Mouse (Mus musculus): ENCODE measurements around the gene Ddx5. TPM values are rescaled to one million over a fixed set of nuclear protein-coding genes. Genes with fewer than 3 reads are reported as not detected.
"Not testable (repeated sequence)": the region's sequence is repeated elsewhere in the genome, so short reads cannot be mapped to it uniquely, and the experiment has no call there.

Ddx5 gene
- polyA plus RNA-seq, 1 experiment from 2014 or later: 163 TPM

GRCm38 (mm10) chr11:106759028-106759427, 30.0 kb downstream of the Ddx5 start:
- WGBS: 80% methylated on average over 3 of the region's 3 CpGs
- H3K27ac ChIP-seq (ENCODE audit: low read depth, low read length): no peak overlapping the region
- no peak overlapping the region for H3K4me3 ChIP-seq (ENCODE audit: low read depth, low read length)
- no peak overlapping the region for H3K9ac ChIP-seq (ENCODE audit: low read depth, low read length)
- no peak for TF ChIP-seq CTCF (IDR thresholded peaks at IDR 0.05; ENCODE audit: low read depth)
- no peak for ATAC-seq
- no peak overlapping the region for H3K4me2 ChIP-seq (replicated peaks; ENCODE audit: low read depth)
- no peaks in the 10 kb centered on the region for H3K27me3 ChIP-seq (replicated peaks; ENCODE audit: control insufficient read depth, insufficient read depth, low read length)
- no peaks in the 10 kb centered on the region for H3K9me3 ChIP-seq (ENCODE audit: control insufficient read depth)
- H3K36me3 ChIP-seq (ENCODE audit: control insufficient read depth, insufficient read depth): no peaks in the 10 kb centered on the region
- peaks cover 8% of the 10 kb centered on the region; the same call in 1 of the 2 replicates for H3K4me1 ChIP-seq (replicated peaks; ENCODE audit: control insufficient read depth, insufficient read depth, low read length)

GRCm38 (mm10) chr11:106755583-106755982, 33.4 kb downstream of the Ddx5 start:
- Histone ChIP-seq H3K9me3 (ENCODE audit: control insufficient read depth) (no peaks in the 10 kb centered on the region), H3K27ac (ENCODE audit: low read depth, low read length) (no peak overlapping the region), H3K9ac (ENCODE audit: low read depth, low read length) (no peak overlapping the region), H3K36me3 (ENCODE audit: control insufficient read depth, insufficient read depth) (no peaks in the 10 kb centered on the region), H3K4me1 (replicated peaks; ENCODE audit: control insufficient read depth, insufficient read depth, low read length) (no peaks in the 10 kb centered on the region), H3K4me2 (replicated peaks; ENCODE audit: low read depth) (no peak overlapping the region), H3K4me3 (ENCODE audit: low read depth, low read length) (no peak overlapping the region), H3K27me3 (replicated peaks; ENCODE audit: control insufficient read depth, insufficient read depth, low read length) (no peaks in the 10 kb centered on the region)
- no peak for ATAC-seq
- 48% methylated on average over 5 of the region's 5 CpGs for WGBS
- TF ChIP-seq CTCF (IDR thresholded peaks at IDR 0.05; ENCODE audit: low read depth): no peak

GRCm38 (mm10) chr11:106753314-106753713, 35.7 kb downstream of the Ddx5 start:
- no peaks in the 10 kb centered on the region for H3K9me3 ChIP-seq (ENCODE audit: control insufficient read depth)
- no peaks in the 10 kb centered on the region for H3K27me3 ChIP-seq (replicated peaks; ENCODE audit: control insufficient read depth, insufficient read depth, low read length)
- no peak overlapping the region for H3K4me2 ChIP-seq (replicated peaks; ENCODE audit: low read depth)
- 55% methylated on average over 6 of the region's 6 CpGs for WGBS
- no peaks in the 10 kb centered on the region for H3K4me1 ChIP-seq (replicated peaks; ENCODE audit: control insufficient read depth, insufficient read depth, low read length)
- no peak for ATAC-seq
- no peaks in the 10 kb centered on the region for H3K36me3 ChIP-seq (ENCODE audit: control insufficient read depth, insufficient read depth)
- H3K27ac ChIP-seq (ENCODE audit: low read depth, low read length): no peak overlapping the region
- no peak for TF ChIP-seq CTCF (IDR thresholded peaks at IDR 0.05; ENCODE audit: low read depth)
- H3K4me3 ChIP-seq (ENCODE audit: low read depth, low read length): no peak overlapping the region
- no peak overlapping the region for H3K9ac ChIP-seq (ENCODE audit: low read depth, low read length)

GRCm38 (mm10) chr11:106752103-106752502, 36.9 kb downstream of the Ddx5 start:
- TF ChIP-seq CTCF (IDR thresholded peaks at IDR 0.05; ENCODE audit: low read depth): no peak
- no peak overlapping the region for H3K9ac ChIP-seq (ENCODE audit: low read depth, low read length)
- WGBS: 72% methylated on average over 7 of the region's 7 CpGs
- no peaks in the 10 kb centered on the region for H3K36me3 ChIP-seq (ENCODE audit: control insufficient read depth, insufficient read depth)
- H3K27ac ChIP-seq (ENCODE audit: low read depth, low read length): no peak overlapping the region
- no peaks in the 10 kb centered on the region for H3K4me1 ChIP-seq (replicated peaks; ENCODE audit: control insufficient read depth, insufficient read depth, low read length)
- no peak for ATAC-seq
- H3K9me3 ChIP-seq (ENCODE audit: control insufficient read depth): no peaks in the 10 kb centered on the region
- no peak overlapping the region for H3K4me3 ChIP-seq (ENCODE audit: low read depth, low read length)
- no peaks in the 10 kb centered on the region for H3K27me3 ChIP-seq (replicated peaks; ENCODE audit: control insufficient read depth, insufficient read depth, low read length)
- no peak overlapping the region for H3K4me2 ChIP-seq (replicated peaks; ENCODE audit: low read depth)

GRCm38 (mm10) chr11:106751039-106752018, 37.7 kb downstream of the Ddx5 start, which contains the start of gene Milr1:
Milr1 (plus strand) TSS chr11:106751226.
- no peak for TF ChIP-seq CTCF (IDR thresholded peaks at IDR 0.05; ENCODE audit: low read depth)
- Histone ChIP-seq H3K27me3 (replicated peaks; ENCODE audit: control insufficient read depth, insufficient read depth, low read length) (no peaks in the 10 kb centered on the region), H3K4me3 (ENCODE audit: low read depth, low read length) (no peak within 1 kb of the TSS), H3K9ac (ENCODE audit: low read depth, low read length) (no peak within 1 kb of the TSS), H3K36me3 (ENCODE audit: control insufficient read depth, insufficient read depth) (no peaks in the 10 kb centered on the region), H3K9me3 (ENCODE audit: control insufficient read depth) (no peaks in the 10 kb centered on the region), H3K27ac (ENCODE audit: low read depth, low read length) (no peak within 1 kb of the TSS), H3K4me1 (replicated peaks; ENCODE audit: control insufficient read depth, insufficient read depth, low read length) (no peaks in the 10 kb centered on the region), H3K4me2 (replicated peaks; ENCODE audit: low read depth) (no peak within 1 kb of the TSS)
- 78% methylated on average over 17 of the region's 17 CpGs for WGBS
- ATAC-seq: no peak

- Histone ChIP-seq H3K4me1 (replicated peaks; ENCODE audit: control insufficient read depth, insufficient read depth, low read length) (no peaks in the 10 kb centered on the region), H3K36me3 (ENCODE audit: control insufficient read depth, insufficient read depth) (no peaks in the 10 kb centered on the region), H3K9me3 (ENCODE audit: control insufficient read depth) (no peaks in the 10 kb centered on the region), H3K4me3 (ENCODE audit: low read depth, low read length) (no peak within 1 kb of the TSS), H3K9ac (ENCODE audit: low read depth, low read length) (no peak within 1 kb of the TSS), H3K27me3 (replicated peaks; ENCODE audit: control insufficient read depth, insufficient read depth, low read length) (no peaks in the 10 kb centered on the region), H3K27ac (ENCODE audit: low read depth, low read length) (no peak within 1 kb of the TSS), H3K4me2 (replicated peaks; ENCODE audit: low read depth) (no peak within 1 kb of the TSS)
- 71% methylated on average over 13 of the region's 13 CpGs for WGBS
- ATAC-seq: no peak
- no peak for TF ChIP-seq CTCF (IDR thresholded peaks at IDR 0.05; ENCODE audit: low read depth)
These were observed 38.7 kb downstream of the Ddx5 start, which contains the start of gene Pecam1 for GRCm38 (mm10) chr11:106750121-106750751. Pecam1 (minus strand) TSS chr11:106750628.

GRCm38 (mm10) chr11:106749557-106750120, 39.3 kb downstream of the Ddx5 start:
- H3K9me3 ChIP-seq (ENCODE audit: control insufficient read depth); ATAC-seq; H3K4me2 ChIP-seq (replicated peaks; ENCODE audit: low read depth); H3K4me3 ChIP-seq (ENCODE audit: low read depth, low read length); H3K27me3 ChIP-seq (replicated peaks; ENCODE audit: control insufficient read depth, insufficient read depth, low read length); H3K36me3 ChIP-seq (ENCODE audit: control insufficient read depth, insufficient read depth); H3K4me1 ChIP-seq (replicated peaks; ENCODE audit: control insufficient read depth, insufficient read depth, low read length); H3K27ac ChIP-seq (ENCODE audit: low read depth, low read length); H3K9ac ChIP-seq (ENCODE audit: low read depth, low read length): not testable (repeated sequence)
- 95% methylated on average over 7 of the region's 7 CpGs for WGBS
